Mouse (Mus musculus): ENCODE measurements around the gene Nfatc3.

The Nfatc3 gene

GRCm38 (mm10) chr8:106056455-106056982 lies 2.1 kb upstream of the Nfatc3 start:
- in situ Hi-C loops (cut with MboI, MseI), result no loop called here

- in situ Hi-C loops (cut with MboI, MseI), result no loop called here
Observed at GRCm38 (mm10) chr8:106059613-106060371, 1.2 kb downstream of the Nfatc3 start.

DNA sequence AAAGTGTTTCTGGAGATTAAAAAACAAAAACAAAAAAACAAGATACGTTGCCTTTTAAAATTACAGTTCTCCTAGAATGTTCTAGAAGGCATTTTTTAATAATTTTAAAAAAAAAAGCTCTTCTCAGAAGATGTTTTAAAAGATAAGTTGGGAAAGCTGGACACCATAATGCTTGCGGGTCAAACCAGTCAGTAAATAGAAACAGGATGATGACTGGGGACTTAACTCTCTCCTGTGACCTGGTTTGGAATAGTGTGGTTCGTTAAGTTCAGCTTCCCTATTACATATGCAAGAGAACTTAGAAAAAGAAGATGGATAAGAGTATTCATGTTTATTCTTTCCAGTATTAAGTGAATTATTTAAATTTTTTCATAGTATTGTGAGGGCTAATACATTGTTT lies 1.9 kb downstream of the Nfatc3 start:
- in situ Hi-C loops (cut with MboI, MseI), result no loop called here

- in situ Hi-C loops (cut with MboI, MseI), result no loop called here
Observed at GRCm38 (mm10) chr8:106061686-106062085, 3.0 kb downstream of the Nfatc3 start.

DNA sequence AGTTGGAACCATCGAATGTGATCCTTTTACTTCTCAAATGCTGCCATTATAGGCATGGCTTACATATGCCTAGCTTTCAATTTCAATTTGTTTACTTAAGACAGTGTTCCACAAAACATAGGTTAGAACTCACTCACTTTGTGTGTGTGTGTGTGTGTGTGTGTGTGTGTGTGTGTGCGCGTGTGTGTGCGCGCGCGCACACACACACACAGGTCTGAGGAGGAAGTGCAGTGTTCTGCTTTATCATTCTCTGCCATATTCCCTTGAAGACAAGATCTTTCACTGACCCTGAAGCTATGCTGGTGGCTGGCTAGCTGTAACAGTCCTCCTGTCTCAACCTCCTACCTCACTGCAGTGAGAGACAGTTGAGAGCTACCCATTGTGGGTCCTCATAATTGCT lies 4.4 kb downstream of the Nfatc3 start:
- in situ Hi-C loops (cut with MboI, MseI), result no loop called here

- in situ Hi-C loops (cut with MboI, MseI), result no loop called here
Observed at GRCm38 (mm10) chr8:106066721-106067120, 8.1 kb downstream of the Nfatc3 start.

DNA sequence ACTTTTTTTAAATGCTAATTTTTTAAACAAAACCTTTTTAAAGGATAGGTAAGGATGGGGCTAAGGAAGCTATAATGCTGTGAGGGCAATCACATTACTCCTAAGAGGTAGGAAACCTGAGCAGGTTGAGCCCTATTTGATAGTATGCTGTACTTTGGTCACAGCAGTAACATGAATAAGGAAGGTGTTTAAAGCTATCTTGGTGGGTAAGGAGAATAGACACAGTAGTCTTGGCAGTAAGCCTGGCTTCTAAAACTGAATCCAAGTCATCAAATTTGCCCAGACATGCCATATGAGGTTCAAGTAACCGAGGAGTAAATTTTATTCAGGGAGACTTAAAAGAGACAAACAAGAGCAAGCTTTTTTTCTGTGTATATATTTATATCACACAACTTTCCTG lies 10.9 kb downstream of the Nfatc3 start:
- in situ Hi-C loops (cut with MboI, MseI), result no loop called here

- in situ Hi-C loops (cut with MboI, MseI), result no loop called here
Observed at GRCm38 (mm10) chr8:106072113-106072512, 13.5 kb downstream of the Nfatc3 start.

- in situ Hi-C loops (cut with MboI, MseI), result no loop called here
Observed at GRCm38 (mm10) chr8:106074236-106074635, 15.6 kb downstream of the Nfatc3 start.

GRCm38 (mm10) chr8:106074659-106075058 lies 16.0 kb downstream of the Nfatc3 start:
- in situ Hi-C loops (cut with MboI, MseI), result no loop called here

DNA sequence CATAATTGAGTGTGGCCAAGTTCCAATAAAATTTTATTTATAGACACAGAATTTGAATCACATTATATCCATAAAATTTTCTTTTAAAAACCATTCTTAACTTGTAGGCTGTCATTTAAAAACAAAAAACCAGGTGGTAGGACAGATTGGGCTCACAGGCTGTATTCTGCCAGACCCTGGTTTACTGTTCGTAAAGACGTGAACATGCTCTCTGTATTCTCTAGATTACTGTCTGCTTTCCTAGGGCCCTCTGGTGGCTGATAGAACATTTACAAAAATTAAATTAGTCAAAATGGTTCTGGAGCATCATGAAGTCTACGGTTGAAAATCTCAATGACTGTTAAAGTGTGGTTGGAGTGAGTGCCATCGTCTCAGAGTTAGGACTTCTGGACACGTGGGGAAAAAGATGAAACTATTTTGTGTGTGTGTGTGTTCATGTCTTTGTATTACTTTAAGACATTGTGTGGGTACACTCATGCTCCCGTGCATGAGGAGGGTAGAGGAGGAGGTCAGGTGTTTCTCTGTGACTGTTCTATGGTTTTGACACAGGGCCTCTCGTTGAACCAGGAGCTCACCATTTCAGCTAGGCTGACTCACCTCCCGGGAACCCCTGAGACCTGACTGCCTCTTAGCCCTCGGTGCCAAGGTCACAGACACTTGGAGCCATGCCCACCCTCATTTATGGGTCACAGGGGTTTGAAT lies 16.7 kb downstream of the Nfatc3 start:
- in situ Hi-C loops (cut with MboI, MseI), result no loop called here

DNA sequence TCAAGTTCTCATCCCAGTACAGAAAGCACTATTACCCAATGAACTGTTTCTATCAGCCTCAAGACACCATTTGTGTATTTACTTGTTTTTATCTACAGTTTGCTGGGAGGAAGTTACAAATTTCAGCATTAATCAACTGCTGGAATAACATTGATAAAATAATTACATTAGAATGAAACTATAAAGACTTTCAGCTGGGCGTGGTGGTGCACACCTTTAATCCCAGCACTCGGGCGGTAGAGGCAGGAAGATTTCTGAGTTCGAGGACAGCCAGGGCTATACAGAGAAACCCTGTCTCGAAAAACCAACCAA lies 17.2 kb downstream of the Nfatc3 start:
- in situ Hi-C loops (cut with MboI, MseI), result no loop called here

- in situ Hi-C loops (cut with MboI, MseI), result no loop called here
Observed at GRCm38 (mm10) chr8:106076612-106077011, 18.0 kb downstream of the Nfatc3 start.

DNA sequence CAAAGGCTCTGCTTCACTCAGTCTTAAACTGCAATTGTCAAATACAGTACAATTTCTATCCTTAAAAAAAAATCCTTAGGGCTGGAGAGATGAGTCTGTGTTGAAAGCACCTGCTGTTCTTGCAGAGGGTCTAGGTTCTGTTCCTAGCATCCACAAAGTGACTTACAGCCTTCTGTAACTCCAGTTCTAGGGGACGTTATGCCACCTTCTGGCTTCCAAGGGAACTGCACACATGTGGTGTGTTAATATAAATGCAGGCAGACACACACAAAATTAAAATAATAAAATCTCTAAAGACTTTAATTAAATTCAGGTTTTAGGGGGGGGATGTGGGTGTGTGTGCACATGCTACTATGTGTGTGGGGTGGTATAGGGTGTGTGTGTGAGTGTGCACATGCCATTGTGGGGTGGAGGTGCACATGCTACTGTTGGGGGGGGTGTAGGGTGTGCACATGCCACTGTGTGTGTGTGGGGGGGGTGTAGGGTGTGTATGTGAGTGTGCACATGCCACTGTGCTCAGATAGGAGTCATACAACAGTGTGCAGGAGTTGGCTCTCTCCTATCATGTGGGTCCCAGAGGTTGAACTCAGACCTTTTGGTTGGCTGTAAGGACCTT lies 18.9 kb downstream of the Nfatc3 start:
- in situ Hi-C loops (cut with MboI, MseI), result no loop called here

DNA sequence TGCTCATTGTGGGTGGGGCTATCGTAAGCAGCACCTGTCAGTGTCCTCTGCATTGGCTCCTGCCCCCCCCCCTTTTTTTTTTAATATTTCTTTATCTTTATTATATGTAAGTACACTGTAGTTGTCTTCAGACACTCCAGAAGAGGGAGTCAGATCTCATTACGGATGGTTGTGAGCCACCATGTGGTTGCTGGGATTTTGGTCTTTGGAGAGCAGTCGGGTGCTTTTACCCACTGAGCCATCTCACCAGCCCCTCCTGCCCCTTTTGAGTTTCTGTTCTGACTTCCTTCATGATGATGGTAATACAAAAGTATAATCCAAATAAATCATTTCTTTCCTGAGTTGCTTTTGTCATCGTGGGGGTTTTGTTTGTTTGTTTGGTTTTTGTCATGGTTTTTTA lies 43.7 kb downstream of the Nfatc3 start:
- in situ Hi-C loops (cut with MboI, MseI), result no loop called here

GRCm38 (mm10) chr8:106103888-106104287 lies 45.2 kb downstream of the Nfatc3 start:
- in situ Hi-C loops (cut with MboI, MseI), result no loop called here

GRCm38 (mm10) chr8:106106193-106106592 lies 47.6 kb downstream of the Nfatc3 start:
- in situ Hi-C loops (cut with MboI, MseI), result no loop called here

DNA sequence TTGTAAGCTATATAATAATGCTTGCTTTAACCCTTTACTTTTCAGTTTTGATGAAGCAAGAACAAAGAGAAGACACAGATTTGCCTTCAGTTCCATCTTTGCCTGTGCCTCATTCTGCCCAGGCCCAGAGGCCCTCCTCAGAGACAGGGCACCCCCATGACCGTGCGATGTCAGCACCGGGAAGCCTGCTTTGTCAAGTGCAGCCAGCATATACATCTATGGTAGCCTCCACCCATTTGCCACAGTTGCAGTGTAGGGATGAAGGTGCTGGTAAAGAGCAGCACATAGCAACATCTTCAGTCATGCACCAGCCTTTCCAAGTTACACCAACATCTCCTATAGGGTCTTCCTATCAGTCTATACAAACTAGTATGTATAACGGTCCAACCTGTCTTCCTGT lies 49.4 kb downstream of the Nfatc3 start:
- in situ Hi-C loops (cut with MboI, MseI), result no loop called here

- in situ Hi-C loops (cut with MboI, MseI), result no loop called here
Observed at GRCm38 (mm10) chr8:106108729-106109128, 50.1 kb downstream of the Nfatc3 start.

DNA sequence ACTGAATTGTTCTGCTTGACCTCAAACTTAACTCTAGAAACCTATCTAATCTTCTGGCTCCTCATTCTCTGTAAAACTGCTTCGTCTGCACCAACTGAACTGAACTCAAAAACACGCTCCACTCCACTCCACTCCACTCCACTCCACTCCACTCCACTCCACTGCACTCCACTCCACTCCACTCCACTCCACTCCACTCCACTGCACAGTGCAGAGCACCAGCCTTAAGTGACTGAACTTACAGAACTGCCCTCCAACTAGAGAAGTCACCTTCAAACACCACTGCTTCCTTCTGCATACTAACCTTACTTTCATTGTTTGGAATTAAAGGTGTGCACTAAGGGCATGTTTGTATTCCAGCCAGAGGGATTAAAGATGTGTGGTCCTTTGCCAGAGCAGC lies 53.4 kb downstream of the Nfatc3 start:
- in situ Hi-C loops (cut with MboI, MseI), result no loop called here

DNA sequence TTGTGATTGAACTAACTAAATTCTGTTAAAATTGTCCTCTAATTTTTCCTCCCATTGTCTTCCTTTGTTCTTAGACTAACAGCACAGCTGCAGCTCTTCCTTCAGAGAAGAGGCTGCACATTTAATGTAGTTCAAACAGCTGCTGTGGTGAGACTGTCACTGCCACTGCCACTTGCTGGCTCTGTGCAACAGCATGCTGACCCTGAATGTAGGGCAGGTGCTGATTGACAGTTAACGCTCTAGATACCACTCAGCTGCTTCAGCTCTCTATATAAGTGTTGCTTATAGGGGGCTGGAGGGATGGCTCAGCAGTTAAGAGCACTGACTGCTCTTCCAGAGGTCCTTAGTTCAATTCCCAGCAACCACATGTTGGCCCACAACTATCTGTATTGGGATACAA lies 53.9 kb downstream of the Nfatc3 start:
- in situ Hi-C loops (cut with MboI, MseI), result no loop called here

GRCm38 (mm10) chr8:106115897-106116296 lies 57.3 kb downstream of the Nfatc3 start:
- in situ Hi-C loops (cut with MboI, MseI), result loop anchor here (5.0 kb wide), 1 partner anchor 34 kb away; no protein-coding TSS in a partner anchor

DNA sequence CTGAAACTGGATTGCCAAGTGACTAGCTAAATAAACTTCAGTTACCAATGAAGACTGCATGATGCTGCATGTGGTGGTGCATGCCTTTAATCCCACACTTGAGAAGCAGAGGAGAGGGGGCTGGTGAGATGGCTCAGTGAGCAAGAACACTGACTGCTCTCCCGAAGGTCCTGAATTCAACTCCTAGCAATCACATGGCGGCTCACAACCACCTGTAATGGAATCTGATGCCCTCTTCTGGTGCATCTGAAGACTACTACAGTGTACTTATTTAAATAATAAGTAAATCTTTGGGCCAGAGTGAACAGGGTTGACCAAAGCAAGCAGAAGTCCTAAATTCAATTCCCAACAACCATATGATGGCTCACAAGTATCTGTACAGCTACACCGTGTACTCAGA lies 64.8 kb downstream of the Nfatc3 start:
- in situ Hi-C loops (cut with MboI, MseI), result no loop called here
